Mouse (Mus musculus): ENCODE measurements around the gene Pheta2. TPM values are rescaled to one million over a fixed set of nuclear protein-coding genes. Genes with fewer than 3 reads are reported as not detected.

Gene Pheta2
- 1 to 10 TPM; 1.8 to 2.8 TPM for total RNA-seq (2023)

GRCm38 (mm10) chr15:82338593-82339112, at the start of gene Pheta2, which contains the start of the genes Naga and Smdt1:
TSS of gene Pheta2 (plus strand) at chr15:82338942.
TSS of gene Naga (minus strand) at chr15:82338925.
TSS of gene Smdt1 (plus strand) at chr15:82338959.

DNA sequence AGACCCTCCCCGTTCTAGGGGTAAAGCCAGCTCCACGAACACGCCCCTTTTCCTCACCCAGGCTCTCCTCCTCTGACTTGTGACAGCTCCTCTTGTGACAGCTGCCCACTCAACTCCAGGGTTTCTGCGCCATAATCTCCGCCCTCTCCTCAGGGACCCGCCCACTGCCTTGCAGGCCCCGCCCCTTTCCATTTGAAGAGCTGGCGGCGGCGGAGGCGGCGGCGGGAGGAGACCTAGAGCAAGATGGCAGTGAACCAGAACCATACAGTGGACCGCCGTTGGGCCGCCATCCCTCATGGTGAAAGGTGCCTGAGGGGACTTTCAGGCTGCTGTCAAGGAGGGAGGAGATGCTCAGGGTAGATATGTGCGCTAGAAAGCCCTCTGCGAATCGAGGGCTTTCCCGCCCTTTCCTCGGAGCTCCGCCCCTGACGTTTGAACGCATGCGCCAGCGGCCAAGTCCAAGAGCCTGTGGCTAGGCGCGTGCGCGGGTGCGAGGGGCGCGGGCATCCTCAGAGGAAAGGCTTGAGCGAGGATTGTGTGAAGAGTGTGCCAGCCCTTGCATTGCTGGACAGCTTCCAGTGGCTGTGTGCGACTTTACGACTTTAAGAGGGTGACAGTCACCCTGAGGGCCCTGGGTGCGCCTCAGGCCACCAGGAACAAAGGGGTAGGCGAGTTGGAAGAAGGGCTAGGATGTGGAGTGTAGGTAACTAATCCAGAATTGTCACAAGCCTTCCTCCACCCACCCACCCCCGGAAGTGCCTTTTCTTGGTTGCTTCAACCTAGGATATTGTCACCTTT, 39.8 kb upstream of the Pheta2 start, which contains the start of gene Wbp2nl:
Wbp2nl (plus strand) TSS at position 191 of the 798 bp plus-strand sequence.

GRCm38 (mm10) chr15:82354126-82354945, 15.6 kb downstream of the Pheta2 start, which contains the start of gene Ndufa6:
TSS of gene Ndufa6 (minus strand) at chr15:82354322.

GRCm38 (mm10) chr15:82379871-82380713, 41.4 kb downstream of the Pheta2 start, which contains the start of gene Cyp2d22:
TSS of gene Cyp2d22 (minus strand) at chr15:82380260.

GRCm38 (mm10) chr15:82393922-82394321, 55.2 kb downstream of the Pheta2 start, which contains the start of gene Cyp2d11:
TSS of gene Cyp2d11 (minus strand) at chr15:82394022.

Other genes with a start within 250 kb of the Pheta2 start
- gene Ccdc134, start 211.0 kb upstream of the Pheta2 start, total RNA-seq (2023) = 10 to 100 TPM; 11.2 to 12.7 TPM
- gene Srebf2, start 191.8 kb upstream of the Pheta2 start, total RNA-seq (2023) = 10 to 100 TPM; 76.3 to 79.6 TPM
- under 1 TPM in 1 of 2 experiments, not detected in 1; 0.40 TPM for gene Shisa8, start 126.1 kb upstream of the Pheta2 start, total RNA-seq (2023)
- 1 to 10 TPM; 1.8 to 4.3 TPM for gene Tnfrsf13c, start 114.6 kb upstream of the Pheta2 start, total RNA-seq (2023)
- 10 to 100 TPM; 11.5 to 16.9 TPM for gene Cenpm, start 94.2 kb upstream of the Pheta2 start, total RNA-seq (2023)
- gene 1500009C09Rik, start 86.5 kb upstream of the Pheta2 start, total RNA-seq (2023) = not detected
- not detected for gene Sept3, start 64.0 kb upstream of the Pheta2 start, total RNA-seq (2023)
- gene Wbp2nl, start 40.0 kb upstream of the Pheta2 start, total RNA-seq (2023) = under 1 TPM; 0.35 to 0.42 TPM
- gene Naga, start within 50 bp of the Pheta2 start, total RNA-seq (2023) = 100 to 1,000 TPM in 1 of 2 experiments, 10 to 100 TPM in 1; 93.8 to 108 TPM
- gene Smdt1, start within 50 bp of the Pheta2 start, total RNA-seq (2023) = 100 to 1,000 TPM in 1 of 2 experiments, 10 to 100 TPM in 1; 83.7 to 103 TPM
- gene Ndufa6, start 15.4 kb downstream of the Pheta2 start, total RNA-seq (2023) = 10 to 100 TPM; 79.4 to 88.3 TPM
- 1 to 10 TPM in 1 of 2 experiments, under 1 TPM in 1; 0.99 to 1.5 TPM for gene Cyp2d22, start 41.3 kb downstream of the Pheta2 start, total RNA-seq (2023)
- not detected for gene Cyp2d11, start 55.1 kb downstream of the Pheta2 start, total RNA-seq (2023)
- not detected for gene Cyp2d10, start 68.3 kb downstream of the Pheta2 start, total RNA-seq (2023)
- gene Cyp2d9, start 94.5 kb downstream of the Pheta2 start, total RNA-seq (2023) = not detected
- gene Cyp2d12, start 216.1 kb downstream of the Pheta2 start, total RNA-seq (2023) = not detected

Measured in neutrophil, adult 59 days (primary cell).